In genomic region chr9:34353744-34354143, GRCm38 (mm10) we compare ENCODE assay signal across 26 mouse cellular contexts.
DNase-seq lines count a peak whose midpoint lies in the region; ATAC-seq and TF ChIP-seq lines count a peak whose summit lies in the region.
"Had no signal": no experiment of that assay in that cellular context is flagged by ENCODE, and none has a peak within 500 bp of the region (broad histone marks: within the 10 kb centered on the region; RNA-seq: fewer than 3 reads in every experiment).

No protein-coding gene starts in this region.

- H3K36me3 ChIP-seq in heart, embryonic 12.5 days = no peaks in the 10 kb centered on the region
- no peaks in the 10 kb centered on the region for H3K36me3 ChIP-seq in midbrain, postnatal 0 days (ENCODE audit: insufficient read depth, low read length)
- no peaks in the 10 kb centered on the region for H3K36me3 ChIP-seq in midbrain, embryonic 16.5 days (ENCODE audit: control insufficient read depth, insufficient read depth, low read length)
- no peaks in the 10 kb centered on the region for H3K36me3 ChIP-seq in forebrain, embryonic 16.5 days (ENCODE audit: control insufficient read depth, insufficient read depth)
- H3K36me3 ChIP-seq in hindbrain, embryonic 11.5 days (ENCODE audit: control insufficient read depth, insufficient read depth, low read length) = no peaks in the 10 kb centered on the region
- H3K36me3 ChIP-seq: limb, embryonic 12.5 days; lung, embryonic 15.5 days had no signal

- H3K9ac ChIP-seq in heart, embryonic 12.5 days = no peak overlapping the region
- H3K9ac ChIP-seq in midbrain, postnatal 0 days (replicated peaks; ENCODE audit: low read length, poor library complexity, severe bottlenecking) = no peak overlapping the region
- H3K9ac ChIP-seq in midbrain, embryonic 16.5 days (ENCODE audit: low read depth, low read length) = no peak overlapping the region
- no peak overlapping the region for H3K9ac ChIP-seq in forebrain, embryonic 16.5 days (replicated peaks; ENCODE audit: low read depth, low read length)
- H3K9ac ChIP-seq in hindbrain, embryonic 11.5 days (ENCODE audit: low read depth, low read length) = no peak overlapping the region
- H3K9ac ChIP-seq: hindbrain, embryonic 14.5 days; limb, embryonic 12.5 days; lung, embryonic 15.5 days had no signal

- TF ChIP-seq CTCF in midbrain, postnatal 0 days (IDR thresholded peaks at IDR 0.05) = no peak

- no peak overlapping the region for H3K27ac ChIP-seq in heart, embryonic 12.5 days (ENCODE audit: poor library complexity, severe bottlenecking)
- no peak overlapping the region for H3K27ac ChIP-seq in midbrain, postnatal 0 days (ENCODE audit: low read depth, low read length)
- H3K27ac ChIP-seq in midbrain, embryonic 16.5 days (ENCODE audit: low read length) = no peak overlapping the region
- no peak overlapping the region for H3K27ac ChIP-seq in forebrain, embryonic 16.5 days (ENCODE audit: low read length)
- H3K27ac ChIP-seq in hindbrain, embryonic 11.5 days (ENCODE audit: low read depth, low read length) = no peak overlapping the region
- H3K27ac ChIP-seq: hindbrain, embryonic 14.5 days; limb, embryonic 12.5 days; lung, embryonic 15.5 days; stomach, postnatal 0 days had no signal

- H3K4me1 ChIP-seq in heart, embryonic 12.5 days (replicated peaks) = no peaks in the 10 kb centered on the region
- no peaks in the 10 kb centered on the region for H3K4me1 ChIP-seq in midbrain, postnatal 0 days (ENCODE audit: insufficient read depth, low read length)
- H3K4me1 ChIP-seq in midbrain, embryonic 16.5 days (ENCODE audit: control insufficient read depth, insufficient read depth, low read length) = no peaks in the 10 kb centered on the region
- peaks cover 11% of the 10 kb centered on the region for H3K4me1 ChIP-seq in forebrain, embryonic 16.5 days (replicated peaks; ENCODE audit: control insufficient read depth, insufficient read depth, low read length)
- H3K4me1 ChIP-seq in hindbrain, embryonic 11.5 days (replicated peaks; ENCODE audit: control insufficient read depth, insufficient read depth, low read length) = no peaks in the 10 kb centered on the region
- H3K4me1 ChIP-seq: limb, embryonic 12.5 days; lung, embryonic 15.5 days had no signal

- H3K27me3 ChIP-seq in heart, embryonic 12.5 days (replicated peaks) = 0 out of 2 replicates have a peak, but pooled peaks cover 4% of the 10 kb centered on the region
- no peaks in the 10 kb centered on the region for H3K27me3 ChIP-seq in midbrain, postnatal 0 days (ENCODE audit: insufficient read depth, low read length)
- no peaks in the 10 kb centered on the region for H3K27me3 ChIP-seq in midbrain, embryonic 16.5 days (ENCODE audit: control insufficient read depth, insufficient read depth, low read depth, low read length)
- H3K27me3 ChIP-seq in forebrain, embryonic 16.5 days (replicated peaks; ENCODE audit: control insufficient read depth, insufficient read depth, low read length) = no peaks in the 10 kb centered on the region
- no peaks in the 10 kb centered on the region for H3K27me3 ChIP-seq in hindbrain, embryonic 11.5 days (ENCODE audit: control insufficient read depth, insufficient read depth, low read length)
- H3K27me3 ChIP-seq: limb, embryonic 12.5 days; lung, embryonic 15.5 days had no signal

- no peak overlapping the region for H3K4me2 ChIP-seq in heart, embryonic 12.5 days
- no peak overlapping the region for H3K4me2 ChIP-seq in midbrain, postnatal 0 days (ENCODE audit: low read depth, low read length, poor library complexity, severe bottlenecking)
- no peak overlapping the region for H3K4me2 ChIP-seq in midbrain, embryonic 16.5 days (ENCODE audit: low read length)
- H3K4me2 ChIP-seq in forebrain, embryonic 16.5 days (ENCODE audit: low read length) = no peak overlapping the region
- H3K4me2 ChIP-seq in hindbrain, embryonic 11.5 days (replicated peaks; ENCODE audit: low read depth, low read length) = no peak overlapping the region
- H3K4me2 ChIP-seq: hindbrain, embryonic 14.5 days; limb, embryonic 12.5 days; liver, embryonic 11.5 days; lung, embryonic 15.5 days; midbrain, embryonic 11.5 days had no signal

- DNase-seq in heart, adult 8-10 months (ENCODE audit: low spot score) = peak; percentile 6
- peak; percentile 15 for DNase-seq in midbrain, postnatal 0 days (ENCODE audit: low spot score)
- no peak for DNase-seq in spleen, postnatal 4 days (ENCODE audit: low spot score in 2 of 2)
- DNase-seq in hindbrain, embryonic 11.5 days (ENCODE audit: low spot score) = no peak
- DNase-seq: adrenal gland, postnatal 36 days; B cell, adult 2 months; cerebellum, adult 2 months; cerebellum, postnatal 14 days; kidney, adult 9 months; kidney, postnatal 10 days; layer of hippocampus, adult 9-11 months; lung, postnatal 36 days; right cerebral cortex, adult 18-20 months; spleen, adult 18-20 months; thymus, adult 18-20 months; thymus, postnatal 25 days had no signal

- H3K4me3 ChIP-seq in heart, embryonic 12.5 days = no peak overlapping the region
- no peak overlapping the region for H3K4me3 ChIP-seq in midbrain, postnatal 0 days (ENCODE audit: low read depth, low read length)
- no peak overlapping the region for H3K4me3 ChIP-seq in midbrain, embryonic 16.5 days (ENCODE audit: low read depth, low read length)
- no peak overlapping the region for H3K4me3 ChIP-seq in forebrain, embryonic 16.5 days (replicated peaks; ENCODE audit: low read length)
- H3K4me3 ChIP-seq in hindbrain, embryonic 11.5 days (ENCODE audit: low read depth, low read length) = no peak overlapping the region
- H3K4me3 ChIP-seq: limb, embryonic 12.5 days; lung, embryonic 15.5 days had no signal

- H3K9me3 ChIP-seq in heart, embryonic 12.5 days (replicated peaks) = no peaks in the 10 kb centered on the region
- no peaks in the 10 kb centered on the region for H3K9me3 ChIP-seq in midbrain, postnatal 0 days (ENCODE audit: low read length)
- H3K9me3 ChIP-seq in midbrain, embryonic 16.5 days (replicated peaks; ENCODE audit: control insufficient read depth, low read length, poor library complexity, severe bottlenecking) = no peaks in the 10 kb centered on the region
- no peaks in the 10 kb centered on the region for H3K9me3 ChIP-seq in forebrain, embryonic 16.5 days (ENCODE audit: control insufficient read depth, low read length)
- no peaks in the 10 kb centered on the region for H3K9me3 ChIP-seq in hindbrain, embryonic 11.5 days (ENCODE audit: control insufficient read depth, low read length)
- H3K9me3 ChIP-seq: limb, embryonic 12.5 days; lung, embryonic 15.5 days had no signal

- 75% methylated on average over 9 of the region's 9 CpGs for WGBS in heart, embryonic 12.5 days
- WGBS in midbrain, postnatal 0 days = 86% methylated on average over 9 of the region's 9 CpGs
- 82% methylated on average over 9 of the region's 9 CpGs for whole genome bisulfite sequencing in midbrain, embryonic 16.5 days
- WGBS in forebrain, embryonic 16.5 days = 25% methylated on average over 9 of the region's 9 CpGs
- 84% methylated on average over 9 of the region's 9 CpGs for WGBS in hindbrain, embryonic 11.5 days

- no peak for ATAC-seq in heart, embryonic 12.5 days (ENCODE audit: insufficient number of reproducible peaks, low FRiP score)
- no peak for ATAC-seq in midbrain, postnatal 0 days (ENCODE audit: low FRiP score)
- no peak for ATAC-seq in midbrain, embryonic 16.5 days
- peak; percentile 84 for ATAC-seq in forebrain, embryonic 16.5 days
- ATAC-seq in hindbrain, embryonic 11.5 days (ENCODE audit: low FRiP score) = no peak
- ATAC-seq: intestine, postnatal 0 days had no signal

Comparison
In these comparisons a context has a peak if more than half of its experiments do, and no peak if none do; other contexts are left out.
1. DNase-seq: peak in heart, adult 8-10 months (single experiment) and midbrain, postnatal 0 days (single experiment); none in spleen, postnatal 4 days (0 of 2) and hindbrain, embryonic 11.5 days (single experiment).